Mouse (Mus musculus) B cell, adult 2 months (primary cell): ENCODE measurements around the gene Gpat3.
A peak's percentile ranks its signal among the peaks of the same experiment; 100 is the strongest.

Experiments used
- DNase-seq, 2 experiments: peaks; one replicate each; pipeline ENCODE4 v3.0.0; 2022

Gene Gpat3

DNA sequence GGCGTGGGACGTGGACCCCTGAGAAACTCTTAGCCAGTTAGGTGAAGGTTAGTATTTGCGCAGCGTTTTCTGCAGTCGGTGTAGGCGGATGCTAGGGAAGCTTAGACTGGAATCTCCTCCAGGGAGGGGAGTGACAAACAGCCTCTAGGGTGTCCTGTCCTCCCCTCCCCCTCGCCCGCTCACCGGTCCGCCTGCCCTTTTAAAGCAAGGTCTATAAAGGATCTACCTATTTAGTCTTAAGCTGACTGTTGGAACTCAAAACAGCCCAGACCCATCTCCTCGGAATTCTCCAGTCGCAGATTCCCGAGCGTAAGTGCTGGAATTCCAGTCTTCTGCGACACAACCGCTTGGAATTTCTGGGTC lies at the start of gene Gpat3:
Gene Gpat3 (plus strand): TSS at position 229 of the 363 bp plus-strand sequence.
- peak; percentile 48 to 55 for DNase-seq

DNA sequence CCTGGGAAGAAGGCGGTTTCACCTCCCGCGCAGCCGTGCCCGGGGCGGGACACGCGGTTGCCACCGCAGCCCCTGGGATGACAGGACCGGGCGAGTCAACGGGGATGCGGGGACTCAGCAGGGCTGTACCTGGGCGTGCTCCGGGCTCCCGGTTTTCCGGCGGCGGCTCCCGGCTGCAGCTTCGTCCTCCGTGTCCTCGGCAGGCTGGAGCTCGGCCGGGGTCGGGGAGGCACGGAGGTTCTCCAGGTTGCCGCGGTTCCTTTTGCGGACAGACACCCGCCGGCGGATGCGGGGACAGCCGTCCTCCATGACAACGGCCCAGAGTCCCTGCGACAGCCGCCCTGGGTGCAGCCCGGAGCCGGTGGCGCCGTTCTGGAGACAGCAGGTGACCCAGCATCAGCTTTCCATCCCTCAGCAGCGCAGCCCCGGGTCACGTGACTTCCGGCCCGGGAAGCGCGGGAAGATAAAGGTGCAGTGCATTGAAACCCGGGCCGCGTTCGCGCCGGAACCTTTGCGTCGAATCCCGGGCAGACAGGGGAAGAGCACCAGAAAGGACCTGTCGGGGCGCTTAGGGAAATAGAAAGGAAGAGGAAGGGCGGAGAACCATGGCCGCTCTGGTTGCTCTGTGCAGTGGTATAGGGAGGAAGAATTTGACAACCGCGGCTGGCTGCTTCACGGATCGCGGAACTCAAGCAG lies 47.2 kb upstream of the Gpat3 start, which contains the start of the genes Helq and Mrps18c:
Gene Helq (minus strand): TSS at position 434 of the 696 bp plus-strand sequence.
Gene Mrps18c (plus strand): TSS at position 463 of the 696 bp plus-strand sequence.
- peak; percentile 84 to 86 for DNase-seq

DNA sequence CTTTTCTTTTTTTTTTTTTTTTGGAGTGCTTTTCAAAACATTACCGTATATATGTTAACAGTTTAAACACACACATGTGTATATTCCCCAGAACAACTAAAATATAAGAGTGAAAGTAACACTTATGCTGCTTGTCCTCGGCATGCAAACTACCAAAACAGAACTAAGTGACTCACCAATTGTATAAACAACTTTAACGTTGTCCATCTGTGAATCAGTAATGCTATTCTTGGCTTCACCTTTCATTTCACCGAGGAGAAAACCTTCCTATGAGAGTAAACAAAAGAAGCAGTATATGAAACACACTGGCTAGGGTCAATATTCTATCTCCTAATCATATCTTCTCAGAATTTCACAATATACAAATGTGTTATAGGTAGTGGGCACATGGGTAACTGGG lies 27.2 kb upstream of the Gpat3 start:
- DNase-seq, result no peak

DNA sequence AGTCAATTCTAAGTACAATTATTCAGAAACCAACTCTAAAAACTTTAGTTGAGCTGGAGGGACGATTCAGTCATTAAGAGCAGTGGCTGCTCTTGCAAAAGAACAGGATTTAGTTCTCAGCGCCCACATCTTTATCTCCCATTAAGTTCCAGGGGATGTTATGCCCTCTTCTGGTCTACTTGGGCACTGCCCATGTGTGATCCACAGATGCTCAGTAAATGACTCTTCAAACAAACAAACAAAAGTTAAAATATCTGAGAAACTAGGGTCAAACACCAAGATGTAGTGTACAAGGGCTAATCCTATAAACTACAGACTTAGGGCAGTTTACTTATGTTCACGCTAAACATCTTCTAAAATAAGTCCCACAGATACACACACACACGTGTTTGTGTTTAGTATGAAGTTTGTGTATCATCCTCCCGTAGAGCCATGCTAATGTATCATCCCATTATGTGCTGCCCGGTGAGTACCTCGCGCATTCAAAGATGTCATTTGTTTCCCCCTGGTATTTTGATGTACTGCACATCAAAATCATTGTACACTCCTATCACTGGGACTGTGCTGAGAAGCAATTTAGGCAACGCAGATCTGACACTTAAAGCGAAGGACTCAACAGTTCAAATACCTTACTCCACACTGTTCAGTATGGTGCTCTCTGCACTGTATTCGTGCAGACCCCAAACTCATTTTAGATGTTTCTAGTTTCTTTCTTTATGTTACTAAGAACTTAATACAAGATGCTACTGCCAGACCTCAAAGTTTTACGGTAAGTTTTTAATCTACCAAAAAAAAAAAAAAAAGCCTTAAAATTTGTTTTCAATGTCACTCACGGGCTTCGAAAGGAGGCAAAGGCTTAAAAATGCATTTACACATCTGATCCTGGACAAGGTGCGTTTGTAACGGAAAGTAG lies 25.7 kb upstream of the Gpat3 start:
- DNase-seq, result peak; percentile 20 to 34

DNA sequence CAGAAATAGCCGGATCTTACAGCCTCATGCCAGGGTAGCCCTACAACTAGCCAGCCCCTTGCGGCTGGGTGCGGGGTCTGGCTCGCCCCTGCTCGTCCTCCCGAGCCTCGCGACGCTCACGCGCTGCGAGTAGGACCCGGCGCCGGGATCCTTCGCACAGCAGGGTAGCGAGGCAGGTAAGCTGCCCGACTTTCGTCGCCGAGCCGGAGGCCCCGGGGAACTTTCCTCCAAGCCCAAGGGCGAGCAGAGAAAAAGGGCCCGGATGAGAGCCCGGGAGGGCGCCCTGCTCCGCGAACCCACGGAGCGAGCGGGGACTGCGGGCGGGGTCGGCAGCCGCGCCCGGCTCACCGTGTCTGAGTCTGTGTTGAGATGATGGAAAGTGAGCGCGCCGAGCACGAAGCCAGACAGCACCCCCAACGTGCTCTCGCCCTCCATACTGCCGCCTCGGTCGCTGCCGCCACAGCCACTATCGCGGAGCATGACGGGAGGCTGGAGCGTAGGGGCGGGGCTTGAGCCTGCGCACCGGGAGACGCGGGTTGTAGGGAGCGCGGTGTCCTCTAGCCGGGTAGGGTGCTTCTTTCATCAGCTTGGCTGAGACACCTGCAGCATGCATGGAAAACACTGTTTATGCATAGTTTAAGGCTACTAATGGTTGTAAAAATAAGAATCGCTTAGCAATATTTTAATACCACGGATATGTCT lies 24.9 kb upstream of the Gpat3 start, which contains the start of gene Abraxas1:
Gene Abraxas1 (minus strand): TSS at position 483 of the 702 bp plus-strand sequence.
- DNase-seq, result peak; percentile 90 to 91

DNA sequence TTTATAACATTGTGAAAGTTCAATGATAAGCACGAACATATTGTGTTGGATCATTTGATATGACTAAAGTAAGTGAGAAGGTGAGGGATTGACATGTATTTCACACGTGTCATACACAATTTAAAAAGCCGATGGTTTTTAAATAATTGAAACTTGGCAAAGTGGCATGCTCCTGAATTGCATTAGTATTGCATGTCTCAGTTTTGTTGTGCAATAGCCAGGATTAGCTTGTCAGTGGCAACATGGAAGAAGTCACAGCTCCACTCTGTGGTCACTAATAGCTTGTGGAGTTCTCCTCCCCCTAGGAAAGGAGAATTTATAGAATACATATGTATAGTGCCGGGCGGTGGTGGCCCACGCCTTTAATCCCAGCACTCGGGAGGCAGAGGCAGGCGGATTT lies 24.1 kb upstream of the Gpat3 start:
- DNase-seq, result no peak

DNA sequence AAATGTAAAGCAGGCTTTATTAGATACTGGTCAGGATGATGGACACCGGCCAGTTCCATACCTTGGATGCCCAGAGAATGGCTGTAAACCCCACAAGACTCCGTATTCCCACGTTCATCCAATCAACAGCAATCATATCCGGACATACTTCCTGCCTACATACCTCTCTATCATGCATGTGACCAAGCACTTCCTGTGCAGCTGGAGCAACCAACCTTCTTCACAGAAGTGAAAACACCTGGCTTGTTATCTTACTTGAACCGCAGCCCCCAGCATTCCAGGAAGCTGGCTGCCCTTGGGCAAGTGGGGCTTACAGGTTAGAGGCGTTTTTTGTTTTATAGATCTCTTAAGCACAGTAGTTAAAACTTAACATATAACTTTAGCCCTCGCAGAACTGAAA lies 22.7 kb upstream of the Gpat3 start:
- DNase-seq, result no peak

DNA sequence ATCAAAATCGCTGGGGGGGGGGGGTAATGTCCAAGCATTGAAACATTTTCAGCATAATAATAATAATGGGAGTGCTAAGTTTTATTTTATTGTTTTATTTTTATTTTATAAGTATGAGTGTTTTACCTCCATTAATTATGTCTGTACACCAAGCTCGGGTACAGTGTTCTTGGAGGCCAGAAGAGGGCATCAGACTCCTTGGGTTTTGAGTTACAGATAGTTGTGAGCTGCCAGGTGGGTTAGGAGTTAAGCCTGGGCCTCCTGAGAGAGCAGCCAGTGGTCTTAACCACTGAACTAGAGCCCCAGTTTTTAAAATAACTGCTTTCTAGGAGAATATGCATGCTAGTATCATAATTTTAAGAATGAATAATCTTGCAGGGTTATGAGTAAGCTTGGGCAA lies 19.5 kb upstream of the Gpat3 start:
- DNase-seq, result peak; percentile 35 to 49

DNA sequence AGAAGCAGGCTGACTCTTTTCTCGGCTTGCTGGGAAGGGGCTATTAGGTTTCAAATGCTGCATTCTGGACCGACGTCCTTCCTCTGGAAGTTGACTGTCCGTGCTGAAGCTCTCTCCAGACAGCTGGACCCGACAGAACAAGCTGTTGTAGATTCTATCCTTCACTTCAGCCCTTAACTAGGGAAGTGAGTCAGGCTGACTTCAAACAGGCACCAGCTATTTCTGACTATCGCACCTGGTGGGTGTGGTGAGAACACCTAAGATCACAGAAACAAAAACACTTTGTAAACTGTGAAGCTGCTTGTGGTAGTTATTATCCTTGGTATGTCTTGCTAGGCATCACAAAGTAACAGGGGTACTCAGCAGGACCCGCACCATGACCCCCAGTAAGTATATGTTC lies 19.0 kb upstream of the Gpat3 start:
- DNase-seq, result no peak

DNA sequence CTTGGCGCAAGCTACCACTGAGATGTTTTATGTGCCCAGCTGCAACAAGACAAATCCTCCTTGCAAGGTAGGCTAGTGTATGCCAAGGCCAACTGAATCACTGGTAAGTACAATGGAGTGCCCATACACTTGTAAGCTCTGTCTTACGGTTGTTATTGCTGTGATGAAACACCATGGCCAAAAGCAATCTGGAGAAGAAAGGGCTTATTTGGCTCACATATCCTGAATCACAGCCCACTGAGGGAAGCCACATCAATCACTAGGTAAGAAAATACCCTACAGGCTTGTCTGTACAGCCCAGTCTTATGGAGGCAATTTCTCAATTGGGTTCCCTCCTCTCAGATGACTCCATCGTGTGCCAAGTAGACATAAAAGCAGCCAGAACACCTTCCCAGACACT lies 16.8 kb upstream of the Gpat3 start:
- no peak for DNase-seq

DNA sequence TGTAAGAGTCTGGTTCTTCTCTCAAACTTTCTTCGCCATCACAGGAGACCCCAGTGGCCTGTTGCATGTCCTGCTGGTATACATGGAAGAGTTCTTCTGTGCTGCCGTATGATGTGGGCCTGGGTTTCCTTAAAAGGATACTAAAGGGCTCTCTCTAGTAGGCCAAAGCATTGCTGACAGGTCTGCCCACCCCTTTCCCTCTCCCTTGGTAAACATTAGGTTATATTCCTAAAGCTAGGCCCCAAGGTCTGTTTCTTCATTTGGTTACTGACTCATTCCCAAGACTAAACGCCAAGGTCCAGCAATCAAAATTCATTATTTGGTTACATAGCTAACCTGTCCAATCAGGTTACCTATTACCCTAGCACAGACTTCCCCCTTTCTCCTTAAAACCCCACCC lies 12.8 kb upstream of the Gpat3 start:
- DNase-seq, result no peak

DNA sequence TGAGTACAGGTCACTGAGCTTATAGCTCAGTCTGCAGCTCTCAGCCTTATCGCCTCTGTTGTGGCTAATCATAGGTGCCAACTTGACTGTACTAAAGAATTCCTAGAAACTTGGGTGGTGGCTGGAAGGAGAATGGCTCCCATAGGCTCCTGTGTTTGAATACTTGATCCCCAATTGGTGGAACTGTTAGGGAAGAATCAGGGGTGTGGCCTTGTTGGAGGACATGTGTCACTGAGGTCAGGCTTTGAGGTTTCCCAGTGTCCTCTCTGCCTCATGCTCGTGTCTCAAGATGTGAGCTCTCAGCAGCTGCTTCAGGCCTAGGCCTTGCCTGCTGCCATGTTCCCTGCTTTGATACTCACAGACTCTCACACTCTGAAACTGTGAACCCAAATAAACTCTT lies 11.7 kb upstream of the Gpat3 start:
- no peak for DNase-seq

DNA sequence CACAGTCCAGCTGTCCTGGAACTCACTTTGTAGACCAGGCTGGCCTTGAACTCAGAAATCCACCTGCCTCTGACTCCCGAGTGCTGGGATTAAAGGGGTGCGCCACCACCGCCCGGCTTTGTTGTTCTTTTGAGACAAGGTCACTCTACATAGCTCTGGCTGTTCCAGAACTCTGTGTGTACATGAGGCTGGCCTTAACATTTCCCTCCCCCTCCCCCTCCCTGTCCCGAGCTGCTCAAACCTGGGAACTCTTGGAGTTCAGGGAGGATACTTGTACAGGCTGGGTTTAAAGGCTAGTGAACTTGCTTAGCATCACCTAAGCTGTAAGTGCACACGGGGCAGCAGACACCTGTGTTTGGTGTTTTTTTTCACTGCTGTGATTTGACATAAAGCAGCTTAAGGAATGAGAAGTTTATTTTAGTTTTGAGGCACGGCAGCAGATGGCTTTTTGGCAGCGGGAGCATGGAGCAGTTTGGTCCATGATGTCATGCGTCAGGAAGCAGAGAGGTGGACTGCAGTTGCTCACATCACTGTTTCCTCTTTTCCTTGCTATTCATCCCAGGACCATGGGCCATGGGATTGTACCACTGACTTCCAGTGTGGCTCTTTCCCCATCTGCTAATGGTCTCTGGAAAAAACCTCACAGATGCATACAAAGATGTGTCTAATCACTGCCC lies 9.5 kb upstream of the Gpat3 start:
- no peak for DNase-seq

DNA sequence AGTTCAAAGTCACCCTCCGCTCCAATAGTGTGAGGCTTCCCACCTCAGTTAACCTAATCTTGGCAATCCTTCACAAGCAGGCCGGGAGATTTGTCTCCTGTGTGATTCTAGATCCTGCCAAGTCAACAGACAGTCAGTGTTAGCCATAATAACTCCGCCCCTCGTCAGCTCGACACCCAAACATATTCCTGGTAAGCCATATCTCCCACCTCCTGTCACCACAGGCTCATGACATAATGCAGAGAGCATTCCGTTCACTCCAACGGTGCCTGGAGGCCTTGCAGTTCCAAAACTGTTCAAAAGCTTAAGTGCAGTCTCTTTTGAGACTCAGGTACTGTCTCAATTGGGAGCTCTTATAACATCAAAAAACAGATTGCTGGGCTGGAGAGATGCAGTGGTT lies 7.6 kb upstream of the Gpat3 start:
- DNase-seq, result no peak

DNA sequence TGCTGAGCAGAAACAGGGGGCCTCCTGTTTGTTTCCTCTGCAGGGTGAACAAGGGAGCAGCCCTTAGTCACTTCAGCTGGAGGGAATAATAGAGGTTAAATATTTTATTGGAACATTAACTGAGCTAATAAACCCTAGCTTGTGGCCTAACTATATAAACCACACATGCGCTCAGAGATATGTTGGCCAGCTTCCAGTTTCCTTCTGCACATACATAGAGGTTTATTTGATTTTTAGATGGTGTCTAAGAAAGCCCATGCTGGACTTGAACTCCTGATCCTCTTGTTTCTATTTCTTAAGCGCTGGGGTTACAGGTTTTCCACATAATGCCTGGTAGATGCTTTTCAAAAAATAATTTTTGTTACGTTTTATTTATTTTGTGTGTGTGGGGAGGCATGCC lies 1.0 kb upstream of the Gpat3 start:
- no peak for DNase-seq

DNA sequence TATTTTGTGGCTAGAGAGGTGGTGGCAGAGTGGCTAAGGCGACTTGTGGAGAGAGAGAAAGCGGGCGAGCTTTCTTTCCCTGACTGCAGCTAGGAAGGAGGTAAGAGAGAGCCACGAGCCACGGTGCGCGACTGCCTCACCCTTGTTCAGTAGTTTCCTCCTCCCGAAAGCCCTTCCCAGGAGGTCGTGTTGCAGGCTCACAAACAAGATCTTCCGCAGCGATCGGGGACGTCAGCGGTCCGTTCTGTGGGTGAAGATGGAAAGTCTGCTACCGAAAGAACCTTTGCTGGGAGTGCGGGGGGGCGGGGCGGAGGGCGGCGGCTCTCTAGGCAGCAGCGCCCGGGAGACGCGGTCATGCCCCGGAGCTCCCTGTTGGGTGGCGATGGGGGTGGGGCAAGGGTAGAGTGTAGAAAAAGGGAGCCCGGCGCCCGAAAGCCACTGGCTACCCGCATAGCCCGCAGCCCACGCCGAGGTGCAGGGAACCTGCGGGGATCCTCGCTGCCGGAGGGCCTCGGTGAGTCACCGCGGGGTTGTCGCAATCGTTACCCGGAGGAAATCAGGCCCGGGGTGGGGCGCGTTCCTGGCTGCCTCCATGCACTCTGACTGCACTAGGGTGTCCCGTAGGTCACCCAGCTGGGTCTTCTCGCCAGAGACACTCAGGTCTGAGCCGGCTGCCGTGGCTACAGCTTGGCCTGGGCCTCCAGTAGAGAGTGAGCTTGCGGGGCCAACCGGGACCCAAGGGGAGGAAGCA lies 510 bp downstream of the Gpat3 start:
- DNase-seq, result peak; percentile 76 to 78

DNA sequence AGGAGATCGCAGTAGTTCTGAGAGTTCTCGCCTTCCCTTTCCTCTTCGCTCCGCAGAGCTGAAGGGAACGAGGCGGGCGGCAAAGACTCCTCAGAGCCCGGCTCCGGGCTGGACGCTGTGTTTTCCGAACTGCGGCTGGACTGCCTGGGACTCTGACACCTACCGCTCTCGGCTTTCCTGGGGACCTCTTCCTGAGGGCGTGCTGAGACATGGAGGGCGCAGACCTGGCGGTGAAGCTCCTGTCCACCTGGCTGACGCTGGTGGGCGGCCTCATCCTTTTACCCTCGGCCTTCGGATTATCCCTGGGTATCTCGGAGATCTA lies 1.0 kb downstream of the Gpat3 start:
- no peak for DNase-seq

DNA sequence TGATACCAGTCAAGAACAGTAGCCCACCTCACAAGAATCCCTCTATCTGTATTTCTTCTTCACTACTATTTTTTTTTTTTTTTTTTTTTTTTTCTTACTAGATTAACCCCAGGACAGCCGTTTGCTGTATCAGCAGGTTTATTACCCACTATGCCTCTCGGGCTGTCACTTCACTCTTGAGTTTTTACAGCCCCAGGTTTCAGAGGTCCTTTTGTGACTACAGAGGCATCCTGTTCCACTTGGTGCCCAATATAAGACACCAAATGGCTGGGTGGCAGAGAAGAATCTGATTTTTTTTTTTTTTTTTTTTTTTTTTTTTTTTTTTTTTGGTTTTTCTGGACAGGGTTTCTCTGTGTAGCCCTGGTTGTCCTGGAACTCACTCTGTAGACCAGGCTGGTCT lies 1.6 kb downstream of the Gpat3 start:
- DNase-seq, result no peak

DNA sequence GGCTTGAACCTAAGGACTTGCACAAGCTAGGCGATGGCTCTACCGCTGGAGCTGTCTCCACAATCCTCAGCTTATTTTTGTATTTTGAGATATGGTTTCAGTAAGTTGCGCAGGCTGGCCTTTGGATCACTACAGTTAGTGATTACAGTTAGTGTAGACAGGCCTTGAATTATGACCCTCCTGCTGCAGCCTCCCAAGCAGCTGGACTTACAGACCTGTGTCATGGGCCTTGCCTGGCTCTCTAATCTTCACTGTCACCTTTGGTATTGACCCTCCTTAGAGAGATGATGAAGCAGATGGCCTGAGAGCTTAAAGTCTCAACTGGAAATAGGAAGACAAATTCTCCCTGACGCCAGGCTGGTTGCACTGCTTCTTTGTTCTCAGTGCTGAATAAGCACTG lies 8.4 kb downstream of the Gpat3 start:
- DNase-seq, result no peak

DNA sequence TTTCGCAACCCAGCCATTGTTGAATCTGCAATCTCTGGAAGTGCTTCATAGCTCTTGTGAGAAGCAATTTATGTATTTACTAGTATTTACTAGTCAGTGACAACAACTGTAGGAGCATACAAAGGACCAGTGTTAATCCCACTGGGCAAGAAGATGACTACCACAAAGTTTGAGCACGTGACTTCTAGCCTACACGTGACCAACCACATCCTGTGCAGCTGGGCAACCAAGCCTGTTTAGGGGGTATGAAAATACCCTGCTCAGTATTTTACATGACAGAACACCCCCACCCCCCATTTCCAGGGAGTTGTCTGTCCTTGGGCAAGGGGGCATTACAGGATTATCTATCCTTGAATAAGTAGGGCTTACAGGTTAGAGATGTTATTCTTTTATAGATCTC lies 11.0 kb downstream of the Gpat3 start:
- DNase-seq, result peak; percentile 78 to 81

DNA sequence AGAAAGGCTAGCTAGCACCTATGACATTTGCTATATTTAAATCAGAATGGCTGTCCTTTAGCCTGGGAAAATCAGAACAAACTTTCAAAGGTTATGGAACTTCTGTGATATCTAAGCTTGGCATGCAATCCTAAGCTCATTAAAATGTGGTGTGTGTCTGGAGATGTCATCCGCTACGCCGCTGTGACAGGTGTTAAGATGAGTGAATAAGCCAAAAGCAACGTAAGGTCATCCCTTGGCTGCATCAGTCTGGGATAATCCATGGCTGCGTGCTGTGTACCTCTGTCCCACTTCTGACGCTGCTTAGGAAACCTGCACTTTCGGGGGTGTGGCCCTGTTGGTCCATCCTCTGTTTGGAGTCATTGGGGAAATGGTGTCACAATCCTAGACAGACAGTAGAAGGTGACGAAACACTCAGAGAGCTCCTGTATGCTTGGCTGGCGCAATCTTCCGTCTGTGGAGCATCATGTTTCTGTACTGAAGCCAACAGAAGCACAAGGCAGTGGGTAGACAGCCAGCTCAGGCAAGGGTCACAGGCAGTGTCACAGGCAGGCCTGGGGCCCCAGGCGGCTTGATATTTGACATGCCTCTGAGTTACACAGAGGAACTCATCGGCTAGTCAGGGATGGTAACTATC lies 15.0 kb downstream of the Gpat3 start:
- DNase-seq, result no peak

DNA sequence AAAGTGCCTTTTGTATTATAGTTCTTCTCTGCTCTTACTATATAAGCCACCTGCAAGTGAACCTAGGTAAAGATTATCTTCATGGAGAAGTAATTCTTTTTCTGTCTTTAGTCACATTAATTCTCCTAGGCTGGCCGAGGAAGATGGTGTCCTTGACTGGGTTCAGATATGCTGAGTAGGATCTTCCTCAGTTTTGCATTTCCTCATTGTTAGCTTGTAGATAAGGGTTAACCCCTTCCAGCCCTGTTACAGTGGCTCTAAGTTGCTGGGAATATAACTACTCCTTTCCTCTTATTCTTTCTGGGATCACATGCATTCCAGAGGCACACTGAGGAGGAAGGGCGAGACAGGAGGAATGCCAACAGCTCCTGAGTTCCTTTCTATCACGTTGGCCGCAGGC lies 15.6 kb downstream of the Gpat3 start:
- DNase-seq, result no peak
